Mouse (Mus musculus) cerebellum, adult 8-10 months (tissue): ENCODE measurements around the gene Taf1c.
A peak's percentile ranks its signal among the peaks of the same experiment; 100 is the strongest.

ENCODE experiments used
- DNase-seq: peaks from one replicate; pipeline ENCODE4 v3.0.0; 2022

Taf1c gene

GRCm38 (mm10) chr8:119569881-119570280 is 35.1 kb downstream of the Taf1c start:
- DNase-seq, result no peak

GRCm38 (mm10) chr8:119568951-119569350 is 36.1 kb downstream of the Taf1c start:
- no peak for DNase-seq

GRCm38 (mm10) chr8:119568251-119568650 is 36.8 kb downstream of the Taf1c start:
- no peak for DNase-seq

- no peak for DNase-seq
These were observed 38.7 kb downstream of the Taf1c start for GRCm38 (mm10) chr8:119566367-119566766.

GRCm38 (mm10) chr8:119563849-119564251 is 41.2 kb downstream of the Taf1c start:
- no peak for DNase-seq

GRCm38 (mm10) chr8:119559402-119559720 is 45.7 kb downstream of the Taf1c start:
- no peak for DNase-seq

GRCm38 (mm10) chr8:119558603-119559401 is 46.2 kb downstream of the Taf1c start, which contains the start of gene Mbtps1:
Gene Mbtps1 (minus strand): TSS chr8:119558735.
- DNase-seq, result peak; percentile 98

- DNase-seq, result no peak
These were observed 47.0 kb downstream of the Taf1c start for GRCm38 (mm10) chr8:119557821-119558602.

- no peak for DNase-seq
These were observed 47.9 kb downstream of the Taf1c start for GRCm38 (mm10) chr8:119557132-119557531.

GRCm38 (mm10) chr8:119555861-119556260 is 49.2 kb downstream of the Taf1c start:
- DNase-seq, result no peak

- DNase-seq, result no peak
These were observed 52.1 kb downstream of the Taf1c start for GRCm38 (mm10) chr8:119552967-119553366.

- no peak for DNase-seq
These were observed 56.4 kb downstream of the Taf1c start for GRCm38 (mm10) chr8:119548560-119549113.
